Mouse (Mus musculus) cerebellum, adult 2 months (tissue): ENCODE data around the gene Gk.

ENCODE experiments used
- CTCF ChIP-seq: fragments of 200-500 bp; IDR thresholded peaks from 2 replicates; pipeline ENCODE4 v1.5.1; 2011; ENCODE audit warnings: low read depth, mild to moderate bottlenecking, control low read depth, low read length, moderate library complexity, borderline replicate concordance; ENCODE audit not compliant: insufficient read depth
- POLR2A ChIP-seq: fragments of 200-500 bp; IDR thresholded peaks from 2 replicates; pipeline ENCODE4 v1.6.1; 2011; ENCODE audit warnings: low read length, control low read depth, borderline replicate concordance; ENCODE audit not compliant: insufficient read depth

- TF ChIP-seq CTCF (no peak), POLR2A (no peak)
Measured at GRCm38 (mm10) chrX:85705715-85706114, 70.9 kb downstream of the Gk start.
